Mouse (Mus musculus) monocyte, adult 2 months (primary cell): ENCODE measurements around the gene Clec4a2.
A peak's percentile ranks its signal among the peaks of the same experiment; 100 is the strongest.
"Not testable (repeated sequence)": the region's sequence is repeated elsewhere in the genome, so short reads cannot be mapped to it uniquely, and the experiment has no call there.

Source experiments
- DNase-seq, 2 experiments: peaks; one replicate each; pipeline ENCODE4 v3.0.0; 2022; ENCODE audit warnings: low spot score in 2 of 2, low read depth in 1 of 2

Gene Clec4a2

DNA sequence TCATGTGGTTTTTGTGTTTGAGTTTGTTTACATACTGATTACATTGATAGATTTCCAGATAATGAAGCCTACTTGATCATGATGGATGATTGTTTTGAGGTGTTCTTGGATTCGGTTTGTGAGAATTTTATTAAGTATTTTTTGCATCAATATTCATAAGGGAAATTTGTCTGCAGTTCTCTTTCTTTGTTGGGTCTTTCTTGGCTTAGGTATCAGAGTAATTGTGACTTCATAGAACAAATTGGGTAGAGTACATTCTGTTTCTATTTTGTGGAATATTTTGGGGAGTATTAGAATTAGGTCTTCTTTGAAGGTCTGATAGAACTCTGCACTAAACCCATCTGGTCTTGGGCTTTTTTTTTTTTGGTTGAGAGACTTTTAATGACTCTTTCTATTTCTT is at the start of gene Clec4a2:
Clec4a2 (plus strand) TSS at position 301 of the 400 bp plus-strand sequence.
- DNase-seq, result not testable (repeated sequence)

GRCm38 (mm10) chr6:123095125-123095843 is 10.9 kb upstream of the Clec4a2 start:
- DNase-seq, result no peak

- peak in 1 of 2 experiments; percentile 40 for DNase-seq
Measured at GRCm38 (mm10) chr6:123123195-123123594, 17.0 kb downstream of the Clec4a2 start.

- DNase-seq, result no peak
Measured at GRCm38 (mm10) chr6:123127173-123127572, 20.9 kb downstream of the Clec4a2 start.

DNA sequence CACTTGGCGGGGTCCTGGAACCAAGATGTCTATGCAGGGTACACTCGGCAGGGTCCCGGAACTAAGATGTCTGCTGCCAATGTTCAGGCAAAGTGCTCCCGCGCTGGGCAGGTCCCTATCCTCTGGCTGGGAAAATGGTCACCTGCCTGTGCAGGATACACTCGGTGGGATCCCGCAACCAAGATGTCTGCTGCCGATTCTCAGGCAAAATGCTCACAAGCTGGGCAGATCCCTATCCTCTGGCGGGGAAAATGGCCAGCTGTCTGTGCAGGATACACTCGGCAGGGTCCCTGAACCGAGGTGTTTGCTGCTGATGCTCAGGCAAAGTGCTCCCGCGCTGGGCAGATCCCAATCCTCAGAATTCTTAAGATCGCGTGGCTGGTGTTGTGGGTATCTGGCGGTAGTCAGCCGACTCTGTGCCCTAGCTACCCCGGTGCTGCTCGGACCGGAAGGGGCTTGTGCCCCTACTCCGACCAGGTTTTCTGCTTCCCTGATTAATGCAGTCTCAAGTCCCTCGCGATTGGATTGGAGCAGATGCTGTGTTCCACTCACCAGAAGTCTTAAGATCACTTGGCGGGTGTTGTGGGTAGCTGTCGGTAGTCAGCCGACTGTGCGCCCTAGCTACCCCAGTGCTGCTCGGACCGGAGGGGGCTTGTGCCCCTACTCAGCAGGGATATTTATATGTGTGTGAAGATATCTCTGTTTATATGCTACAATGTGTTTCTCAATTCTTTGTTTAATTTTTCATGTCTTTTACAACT is 31.7 kb downstream of the Clec4a2 start:
- DNase-seq, result not testable (repeated sequence)

DNA sequence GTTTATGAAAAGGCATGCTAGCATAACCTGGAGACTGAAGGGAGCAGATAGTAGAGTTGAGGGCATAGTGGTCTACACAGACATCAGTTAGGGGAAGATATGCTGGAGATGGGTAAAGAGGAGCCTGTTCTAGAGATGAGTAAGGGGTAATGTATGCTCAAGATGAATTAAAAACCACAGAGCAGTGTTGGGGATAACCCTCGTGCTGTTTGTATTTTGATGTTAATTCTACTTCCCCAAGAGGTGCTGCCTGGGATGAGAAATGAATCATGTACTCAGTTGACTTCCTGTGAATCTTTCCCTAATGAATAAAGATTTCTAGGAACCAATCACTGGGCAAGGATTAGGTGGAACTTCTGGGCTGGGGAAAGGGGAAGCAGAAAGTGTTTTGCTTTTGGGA is 63.9 kb downstream of the Clec4a2 start:
- DNase-seq, result no peak

DNA sequence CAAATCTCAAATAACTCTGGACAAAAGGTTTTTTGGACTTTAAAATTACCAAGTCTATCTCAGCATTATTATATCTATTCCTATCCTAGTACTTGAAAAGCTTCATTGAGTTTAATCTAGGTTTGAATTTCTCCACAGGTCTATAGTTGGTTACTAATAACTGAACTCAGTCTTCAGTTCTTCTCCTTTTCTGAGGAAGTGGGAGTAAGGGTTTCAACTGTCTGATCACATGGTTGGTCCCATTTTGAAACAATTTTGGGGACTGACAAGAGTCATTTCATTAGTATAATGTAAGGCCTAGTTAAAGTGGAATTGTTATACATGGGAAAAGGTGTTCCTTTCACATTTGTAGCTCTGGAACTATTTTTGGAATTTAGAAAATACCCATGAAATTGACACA is 64.8 kb downstream of the Clec4a2 start:
- DNase-seq, result no peak

DNA sequence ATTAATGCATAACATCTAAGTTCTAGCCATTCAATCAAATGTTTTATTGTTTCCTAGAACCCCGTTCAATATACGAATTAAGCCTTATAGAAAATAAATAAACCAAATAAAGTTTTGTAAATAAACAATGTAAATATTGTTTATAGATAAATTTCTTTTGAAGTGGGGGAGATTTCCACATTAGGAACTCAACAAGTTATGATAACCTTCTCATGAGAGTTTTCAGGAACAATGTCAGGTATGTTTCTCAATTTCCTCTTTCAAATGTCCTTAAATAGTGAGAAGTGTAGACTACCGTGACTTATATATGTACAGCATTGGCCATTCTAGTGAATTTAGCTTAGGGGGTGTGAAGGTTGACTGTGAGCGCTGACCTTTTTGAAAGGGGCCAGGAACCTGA is 66.4 kb downstream of the Clec4a2 start, which contains the start of gene Clec4b2:
Clec4b2 (plus strand) TSS at position 301 of the 400 bp plus-strand sequence.
- no peak for DNase-seq

DNA sequence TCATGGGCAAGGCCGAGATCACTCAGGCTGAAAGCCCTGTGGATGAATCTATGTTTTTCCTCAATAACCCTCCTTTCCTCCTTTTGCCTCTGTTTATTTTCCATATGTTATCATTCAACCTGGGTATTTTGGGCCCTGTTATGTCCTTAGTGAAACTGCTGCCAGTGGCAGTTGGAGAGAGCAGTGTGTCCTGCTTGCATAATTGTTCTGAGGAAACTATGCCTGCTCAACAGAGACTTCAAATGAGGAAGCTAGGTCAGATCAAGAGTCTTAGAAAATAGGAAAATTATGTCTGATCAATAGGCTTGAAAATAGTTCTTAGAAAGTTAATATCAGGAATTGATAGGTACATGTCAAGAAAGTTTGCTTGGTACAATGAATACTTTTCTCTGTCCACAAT is 69.3 kb downstream of the Clec4a2 start:
- DNase-seq, result no peak

DNA sequence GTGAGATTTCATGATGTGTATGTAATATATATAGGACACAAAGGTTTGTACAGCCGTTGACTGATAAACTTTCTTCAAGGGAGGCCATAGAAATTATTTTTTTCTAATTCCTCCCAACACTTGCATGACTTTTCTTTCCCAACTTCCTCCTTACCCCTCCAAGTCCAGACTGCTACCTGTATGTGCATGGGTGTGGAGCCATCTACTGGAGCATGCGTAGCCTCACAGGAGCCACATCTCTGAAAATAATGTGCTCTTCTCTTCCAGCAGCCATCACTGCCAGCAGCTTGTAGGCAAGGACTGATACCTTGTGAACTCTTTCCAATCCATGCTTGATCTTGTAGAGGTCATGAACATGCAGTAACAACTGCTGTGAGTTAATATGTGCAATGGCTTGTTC is 78.6 kb downstream of the Clec4a2 start:
- DNase-seq, result peak in 1 of 2 experiments; percentile 14
